8 mouse cellular contexts compared by ENCODE assay signal in genomic region chr2:158794494-158795004, GRCm38 (mm10). TPM values are rescaled to one million over a fixed set of nuclear protein-coding genes. Genes with fewer than 3 reads are reported as not detected.
DNase-seq lines count a peak whose midpoint lies in the region; ATAC-seq lines count a peak whose summit lies in the region.

TSS of gene Dhx35 (plus strand) at chr2:158794807.

- H3K4me1 ChIP-seq in lung, embryonic 16.5 days (replicated peaks; ENCODE audit: control insufficient read depth, insufficient read depth, low read length): peaks cover 10% of the 10 kb centered on the region

- H3K27ac ChIP-seq in lung, embryonic 16.5 days (ENCODE audit: low read length): peak within 1 kb of the TSS; percentile 85

- peak within 1 kb of the TSS; percentile 86 for H3K9ac ChIP-seq in lung, embryonic 16.5 days (ENCODE audit: low read length)

- no peaks in the 10 kb centered on the region for H3K9me3 ChIP-seq in lung, embryonic 16.5 days (ENCODE audit: control insufficient read depth, low read length)

- H3K36me3 ChIP-seq in lung, embryonic 16.5 days (ENCODE audit: control insufficient read depth, insufficient read depth, low read length): no peaks in the 10 kb centered on the region

- peak; percentile 92 for DNase-seq in MEL-GATA-1-ER (ENCODE audit: extremely low read depth, low read depth)
- peak; percentile 84 for DNase-seq in cerebellum, adult 8-10 months
- DNase-seq in forelimb bud, embryonic 11.5 days (ENCODE audit: low read depth, low spot score): peak; percentile 96
- peak; percentile 90 for DNase-seq in layer of hippocampus, adult 9-10 months (ENCODE audit: low spot score)
- DNase-seq in ovary, postnatal 10 days (ENCODE audit: low spot score): peak; percentile 65
- peak; percentile 91 to 92 for DNase-seq in thymus, postnatal 10 days (ENCODE audit: low spot score in 2 of 2)

- peak within 1 kb of the TSS; percentile 92 for H3K4me3 ChIP-seq in lung, embryonic 16.5 days (ENCODE audit: low read length)

- H3K27me3 ChIP-seq in lung, embryonic 16.5 days (ENCODE audit: control insufficient read depth, insufficient read depth, low read depth, low read length): no peaks in the 10 kb centered on the region

- peak within 1 kb of the TSS; percentile 90 for H3K4me2 ChIP-seq in lung, embryonic 16.5 days (ENCODE audit: low read depth, low read length)

- WGBS in lung, embryonic 16.5 days: under 1% methylated on average over 33 of the region's 33 CpGs

- peak; percentile 95 to 97 for ATAC-seq in hematopoietic stem cell, adult 5-6 weeks (replicated peaks in 1 of 2; ENCODE audit: insufficient read depth in 1 of 2, low FRiP score in 2 of 2, low TSS enrichment in 1 of 2, low read depth in 1 of 2, poor library complexity in 2 of 2, severe bottlenecking in 2 of 2)
- peak; percentile 100 for ATAC-seq in lung, embryonic 16.5 days (ENCODE audit: low read depth)

RNA-seq across cellular contexts. Expression of gene Dhx35, which starts in this region (rescaled TPM):
- 13.1 and 23.1 TPM in 2 replicates for total RNA-seq in hematopoietic stem cell, adult 5-6 weeks (2017)
- 12.5 and 13.9 TPM in 2 replicates for polyA plus RNA-seq in lung, embryonic 16.5 days (2015; fragmentation: Nextera tagmentation; extraction: Ambion mirVana)

Comparison
In these comparisons a context has a peak if more than half of its experiments do, and no peak if none do; other contexts are left out.
1. Peak in every context shown above with its lines: DNase-seq, ATAC-seq, H3K4me3 ChIP-seq and H3K27ac ChIP-seq.